Mouse (Mus musculus): Measurements from ENCODE around the gene Gm15448. TPM values are rescaled to one million over a fixed set of nuclear protein-coding genes. Genes with fewer than 3 reads are reported as not detected.

The Gm15448 gene
- under 1 TPM in 1 of 2 experiments, not detected in 1; 0.76 TPM for polyA plus RNA-seq (2017; shearing (Covaris generic))

GRCm38 (mm10) chr7:3825599-3825998 is at the start of gene Gm15448:
Gm15448 (minus strand) TSS chr7:3825687.

GRCm38 (mm10) chr7:3844951-3845350 is 19.5 kb upstream of the Gm15448 start, which contains the start of gene Pira2:
Pira2 (minus strand) TSS chr7:3845051.

Other genes with a start within 250 kb of the Gm15448 start
- gene Oscar, start 209.5 kb downstream of the Gm15448 start, polyA plus RNA-seq (2017; shearing (Covaris generic)): under 1 TPM in 1 of 2 experiments, not detected in 1; 0.34 TPM
- 100 to 1,000 TPM; 490 to 495 TPM for gene Ndufa3, start 208.3 kb downstream of the Gm15448 start, polyA plus RNA-seq (2017; shearing (Covaris generic))
- 10 to 100 TPM; 52.0 to 55.0 TPM for gene Tfpt, start 195.8 kb downstream of the Gm15448 start, polyA plus RNA-seq (2017; shearing (Covaris generic))
- gene Prpf31, start 195.7 kb downstream of the Gm15448 start, polyA plus RNA-seq (2017; shearing (Covaris generic)): 10 to 100 TPM; 79.1 to 99.3 TPM
- gene Cnot3, start 180.4 kb downstream of the Gm15448 start, polyA plus RNA-seq (2017; shearing (Covaris generic)): 10 to 100 TPM; 71.9 to 96.3 TPM
- 10 to 100 TPM; 20.6 to 23.3 TPM for gene Leng1, start 159.8 kb downstream of the Gm15448 start, polyA plus RNA-seq (2017; shearing (Covaris generic))
- 1 to 10 TPM; 5.2 to 6.7 TPM for gene Tmc4, start 148.1 kb downstream of the Gm15448 start, polyA plus RNA-seq (2017; shearing (Covaris generic))
- gene Tsen34, start 132.8 kb downstream of the Gm15448 start, polyA plus RNA-seq (2017; shearing (Covaris generic)): 10 to 100 TPM; 26.9 to 40.8 TPM
- 10 to 100 TPM; 70.7 to 71.5 TPM for gene Mboat7, start 132.2 kb downstream of the Gm15448 start, polyA plus RNA-seq (2017; shearing (Covaris generic))
- gene Rps9, start 121.7 kb downstream of the Gm15448 start, polyA plus RNA-seq (2017; shearing (Covaris generic)): 1,000 to 10,000 TPM; 1,535 to 2,624 TPM
- 1 to 10 TPM; 2.1 to 3.6 TPM for gene Pirb, start 105.3 kb downstream of the Gm15448 start, polyA plus RNA-seq (2017; shearing (Covaris generic))
- under 1 TPM; 0.63 to 1.00 TPM for gene Pira2, start 19.4 kb upstream of the Gm15448 start, polyA plus RNA-seq (2017; shearing (Covaris generic))
- gene Gm14548, start 72.4 kb upstream of the Gm15448 start, polyA plus RNA-seq (2017; shearing (Covaris generic)): under 1 TPM; 0.16 to 0.26 TPM
- gene Lilra6, start 89.8 kb upstream of the Gm15448 start, polyA plus RNA-seq (2017; shearing (Covaris generic)): not detected
- 1 to 10 TPM; 5.8 to 6.6 TPM for gene Lair1, start 237.5 kb upstream of the Gm15448 start, polyA plus RNA-seq (2017; shearing (Covaris generic))